Mouse (Mus musculus) myocyte (in vitro differentiated cells): ENCODE data around the gene Nav3.

ENCODE experiments used
- E2F4 ChIP-seq: IDR thresholded peaks from one replicate; pipeline ENCODE4 v1.6.1; 2011; ENCODE audit warnings: mild to moderate bottlenecking, control low read depth, moderate library complexity; ENCODE audit not compliant: insufficient read depth
- MAX ChIP-seq: IDR thresholded peaks from one replicate; pipeline ENCODE4 v1.6.1; 2011; ENCODE audit warnings: low read depth, mild to moderate bottlenecking, control low read depth
- MYOG ChIP-seq, 3 experiments: IDR thresholded peaks; one replicate each; pipeline ENCODE4 v1.6.1; 2011; ENCODE audit warnings: control low read depth in 2 of 3, low read depth in 2 of 3, mild to moderate bottlenecking in 2 of 3; ENCODE audit not compliant: insufficient read length in 2 of 3, control insufficient read depth in 1 of 3, insufficient read depth in 1 of 3
- POLR2AphosphoS2 ChIP-seq: IDR thresholded peaks from one replicate; pipeline ENCODE4 v1.6.1; 2011; ENCODE audit warnings: low read depth, control low read depth; ENCODE audit not compliant: insufficient read length
- USF1 ChIP-seq: IDR thresholded peaks from one replicate; pipeline ENCODE4 v1.6.1; 2011; ENCODE audit warnings: low read depth, mild to moderate bottlenecking, control low read depth, moderate library complexity

GRCm38 (mm10) chr10:109888355-109889170, 567.4 kb downstream of the Nav3 start:
- TF ChIP-seq E2F4: no peak
- no peak for TF ChIP-seq MYOG (IDR thresholded peaks at IDR 0.05; ENCODE audit: control insufficient read depth in 1 of 3, insufficient read depth in 1 of 3, insufficient read length in 2 of 3, low read depth in 2 of 3)
- TF ChIP-seq MAX: no peak
- TF ChIP-seq POLR2AphosphoS2: no peak
- no peak for TF ChIP-seq USF1
